Mouse (Mus musculus): ENCODE measurements around the gene Grcc10.

DNA sequence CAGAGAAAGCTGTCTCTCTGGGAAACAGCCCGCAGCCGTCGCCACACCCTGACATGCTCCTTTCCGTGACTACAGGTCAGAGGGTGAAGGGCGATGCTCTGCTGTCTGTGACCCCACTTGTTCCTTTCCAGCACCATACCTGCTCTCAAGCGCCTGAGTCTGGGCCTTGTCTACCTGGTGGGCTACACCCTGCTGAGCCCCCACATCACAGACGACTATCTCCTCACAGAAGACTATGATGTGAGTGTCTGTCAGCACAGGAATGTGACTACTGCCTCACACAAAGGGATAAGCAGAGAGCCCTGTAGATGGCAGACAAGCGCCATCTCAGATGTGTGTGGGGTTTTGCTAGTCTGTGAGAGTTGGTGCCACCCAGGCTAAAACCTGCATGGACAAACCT lies 39.8 kb downstream of the Grcc10 start:
- no peak for TF ChIP-seq CTCF (IDR thresholded peaks at IDR 0.05; ENCODE audit: borderline replicate concordance, insufficient read depth, low read depth, low read length)
- no peak for TF ChIP-seq POLR2A (IDR thresholded peaks at IDR 0.05; ENCODE audit: borderline replicate concordance, insufficient read depth, low read length)

All from cerebellum, adult 2 months (tissue).